Mouse (Mus musculus): ENCODE measurements around the gene Gas2.

Gas2 gene

DNA sequence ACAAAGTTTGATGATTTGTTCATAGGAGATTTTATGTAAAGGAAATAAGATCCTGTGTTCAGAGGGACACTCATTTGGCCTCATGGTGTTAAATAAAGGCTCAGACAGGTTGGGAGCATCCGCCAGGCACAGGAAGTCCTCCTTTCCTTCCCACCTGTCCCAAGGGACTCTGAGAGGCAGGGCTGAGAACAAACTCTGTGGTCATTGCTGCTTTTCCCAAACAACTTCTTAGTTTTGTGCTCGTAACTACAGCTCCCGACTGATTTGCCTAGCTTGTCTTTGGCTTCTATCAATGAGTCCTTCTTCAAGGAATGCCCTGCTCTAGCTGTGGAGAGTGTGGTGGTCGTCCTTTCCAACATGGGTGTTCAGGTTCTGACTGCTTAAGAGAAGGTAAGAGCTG lies 18.3 kb downstream of the Gas2 start:
- in situ Hi-C loops (cut with MboI, MseI) = no loop called here

DNA sequence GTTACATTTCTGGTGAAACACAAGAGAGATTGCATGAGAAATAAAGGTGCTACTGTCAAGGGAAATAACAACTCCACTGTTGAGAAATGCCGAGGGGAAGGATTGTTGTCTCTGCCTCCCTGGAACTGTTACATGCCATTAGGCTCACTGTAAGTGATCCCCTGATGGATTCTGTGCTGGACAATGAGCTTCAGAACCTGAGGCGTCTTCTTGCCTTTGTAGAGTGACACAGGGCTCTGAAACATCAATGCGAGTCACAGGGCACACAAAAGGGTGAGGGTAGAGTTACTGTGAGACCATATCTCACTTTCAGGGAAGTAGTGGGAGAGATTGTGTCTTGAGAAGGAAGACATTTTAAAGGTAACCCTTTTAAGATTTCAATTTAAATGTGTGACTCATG lies 23.5 kb downstream of the Gas2 start:
- in situ Hi-C loops (cut with MboI, MseI) = no loop called here

DNA sequence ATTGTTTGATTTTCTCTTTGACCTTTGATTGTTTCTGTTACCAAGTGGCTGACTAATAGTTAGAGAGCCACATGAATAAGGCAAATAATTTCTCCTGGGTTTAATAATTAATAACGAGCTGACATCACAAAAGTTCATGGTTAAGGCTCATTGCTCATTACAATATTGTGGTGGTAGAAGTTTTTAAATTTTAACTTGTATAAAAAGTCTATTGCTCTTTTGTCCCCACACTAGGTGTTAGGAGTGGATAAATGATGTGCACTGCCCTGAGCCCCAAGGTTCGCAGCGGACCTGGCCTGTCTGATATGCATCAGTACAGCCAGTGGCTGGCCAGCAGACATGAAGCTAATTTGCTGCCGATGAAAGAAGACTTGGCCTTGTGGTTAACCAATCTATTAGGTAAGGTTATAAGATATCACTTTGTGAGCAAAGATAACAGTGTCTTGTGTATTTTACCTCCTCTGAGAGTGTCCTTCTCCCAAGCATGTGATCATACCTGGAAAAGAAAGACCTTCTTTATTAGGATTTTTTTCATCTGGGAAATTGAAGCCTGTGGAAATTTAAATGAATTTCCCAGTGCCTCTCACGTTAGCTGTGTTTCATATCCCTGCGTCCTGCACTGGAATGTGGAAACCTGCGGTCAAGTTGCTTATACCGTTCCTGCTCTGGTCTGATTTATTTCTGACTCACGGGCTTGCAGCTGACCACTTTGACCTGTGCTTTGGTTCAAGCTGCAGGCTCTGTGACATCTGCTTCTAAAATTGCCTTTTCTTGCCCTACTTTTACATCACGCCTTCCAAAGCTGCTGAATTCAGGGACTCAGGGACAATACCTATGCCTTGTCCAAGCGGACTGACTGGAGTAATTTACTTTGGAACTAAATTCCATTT lies 26.1 kb downstream of the Gas2 start:
- in situ Hi-C loops (cut with MboI, MseI) = no loop called here

DNA sequence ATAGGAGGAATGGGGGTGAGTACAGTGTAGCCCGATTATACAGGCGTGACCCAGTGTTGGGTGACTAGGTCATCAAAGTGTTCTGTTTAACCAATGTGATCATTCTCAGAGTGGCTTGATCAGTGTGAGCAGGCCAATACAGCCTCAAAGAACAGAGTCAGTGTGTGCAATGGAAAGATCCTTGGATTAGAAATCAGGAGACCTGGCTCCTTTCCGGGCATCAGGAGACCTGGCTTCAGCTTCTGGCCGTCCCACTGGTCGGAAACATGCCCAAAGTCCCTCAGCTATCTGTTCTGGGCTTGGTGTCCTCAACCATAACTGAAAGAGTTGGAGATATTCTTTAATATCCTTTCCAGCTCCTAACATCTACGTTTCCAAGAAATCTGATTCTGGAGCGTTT lies 27.8 kb downstream of the Gas2 start:
- in situ Hi-C loops (cut with MboI, MseI) = no loop called here

DNA sequence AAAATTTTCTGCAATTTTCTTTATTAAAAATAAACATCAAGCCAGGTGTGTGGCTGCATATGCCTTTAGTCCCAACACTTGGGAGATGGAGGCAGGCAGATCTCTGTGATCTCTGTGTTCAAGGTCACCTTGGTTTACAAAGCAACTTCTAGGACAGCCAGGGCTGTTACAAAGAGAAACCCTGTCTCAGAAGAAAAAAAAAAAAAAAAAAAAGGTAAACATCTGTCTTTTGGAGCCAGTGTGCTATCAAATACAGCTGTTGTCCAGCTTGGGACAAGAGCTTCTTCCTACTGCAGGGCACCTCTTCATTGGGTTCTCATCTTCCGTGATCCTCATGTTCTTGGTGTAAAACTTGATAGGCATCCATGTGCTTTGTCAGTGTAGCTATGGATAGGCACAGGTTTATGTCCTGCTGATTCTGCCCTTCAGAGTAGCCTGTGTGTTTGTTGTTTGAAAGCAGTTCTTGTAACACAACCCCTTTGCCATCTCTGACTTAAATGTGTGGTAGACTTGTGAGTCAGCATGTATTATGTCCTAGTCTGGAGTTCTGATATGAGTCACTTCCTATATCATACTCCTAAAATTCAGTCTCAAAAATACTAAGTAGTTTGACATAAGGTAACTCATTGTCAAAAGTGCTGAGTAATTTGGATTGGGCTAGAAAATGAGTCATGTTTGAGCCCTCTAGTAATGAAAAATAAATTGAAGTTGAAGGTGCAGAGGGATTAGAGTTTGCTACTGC lies 30.6 kb downstream of the Gas2 start:
- in situ Hi-C loops (cut with MboI, MseI) = no loop called here

DNA sequence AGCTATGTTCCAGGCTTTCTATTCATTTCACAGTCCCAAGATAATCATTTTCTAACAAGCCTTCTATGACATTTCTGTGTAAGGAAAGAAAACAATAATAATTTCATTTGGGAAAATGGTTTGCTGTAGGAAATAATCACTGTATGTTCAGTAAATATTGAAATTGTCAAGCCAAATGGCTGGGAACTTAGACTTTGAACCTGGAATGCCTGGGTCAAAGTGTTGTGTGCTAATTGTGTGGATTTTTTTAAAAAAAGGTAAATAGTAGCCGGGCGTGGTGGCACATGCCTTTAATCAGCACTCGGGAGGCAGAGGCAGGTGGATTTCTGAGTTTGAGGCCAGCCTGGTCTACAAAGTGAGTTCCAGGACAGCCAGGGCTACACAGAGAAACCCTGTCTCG lies 31.2 kb downstream of the Gas2 start:
- in situ Hi-C loops (cut with MboI, MseI) = no loop called here

DNA sequence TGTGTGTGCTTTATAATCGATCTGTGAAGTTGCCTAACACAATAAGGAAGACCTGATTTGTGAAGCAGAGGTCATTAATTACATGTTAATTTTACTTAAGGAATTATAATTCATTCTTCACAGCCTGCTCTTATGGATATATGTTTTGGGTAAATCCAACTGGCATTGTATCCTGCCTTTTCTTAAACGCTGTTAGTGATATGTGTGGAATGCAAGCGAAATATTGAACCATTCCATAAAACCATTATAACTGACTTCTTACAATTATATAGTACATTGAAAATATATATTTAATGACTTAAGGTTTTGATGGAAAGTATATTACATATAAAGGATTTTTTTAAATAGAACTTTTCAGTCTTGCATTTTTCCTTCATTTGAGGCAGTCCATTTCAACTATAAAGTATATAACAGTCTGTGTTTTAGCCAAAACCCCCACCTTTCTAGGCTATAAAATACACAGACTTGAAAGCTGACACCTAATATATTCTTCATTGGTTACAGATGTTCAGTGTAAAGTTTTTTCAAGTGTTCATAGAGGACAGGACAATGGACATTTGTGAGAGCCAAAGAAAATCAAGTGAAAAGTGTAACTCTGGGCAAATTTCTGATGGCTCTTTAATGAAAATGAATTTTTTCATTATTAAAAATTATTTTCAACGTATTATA lies 32.5 kb downstream of the Gas2 start:
- in situ Hi-C loops (cut with MboI, MseI) = no loop called here

DNA sequence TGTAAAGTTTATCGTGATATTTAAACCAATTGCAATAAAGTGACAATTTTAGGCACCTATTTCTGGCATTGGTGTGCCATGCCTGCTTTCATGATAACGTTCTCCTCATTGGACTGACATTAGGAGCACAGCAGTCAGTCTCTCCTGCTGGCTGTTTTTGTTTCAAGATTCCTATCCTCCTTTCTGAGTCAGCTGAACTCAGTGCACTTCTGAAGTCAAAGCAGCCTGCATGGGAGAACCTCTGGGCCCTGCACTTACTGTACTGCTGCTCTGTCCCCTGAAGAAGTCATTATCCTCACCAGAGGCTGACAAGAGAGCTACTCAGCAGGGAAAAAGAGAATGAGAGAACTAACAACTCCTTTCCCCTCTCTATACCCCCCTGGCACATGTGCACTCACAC lies 33.1 kb downstream of the Gas2 start:
- in situ Hi-C loops (cut with MboI, MseI) = no loop called here

DNA sequence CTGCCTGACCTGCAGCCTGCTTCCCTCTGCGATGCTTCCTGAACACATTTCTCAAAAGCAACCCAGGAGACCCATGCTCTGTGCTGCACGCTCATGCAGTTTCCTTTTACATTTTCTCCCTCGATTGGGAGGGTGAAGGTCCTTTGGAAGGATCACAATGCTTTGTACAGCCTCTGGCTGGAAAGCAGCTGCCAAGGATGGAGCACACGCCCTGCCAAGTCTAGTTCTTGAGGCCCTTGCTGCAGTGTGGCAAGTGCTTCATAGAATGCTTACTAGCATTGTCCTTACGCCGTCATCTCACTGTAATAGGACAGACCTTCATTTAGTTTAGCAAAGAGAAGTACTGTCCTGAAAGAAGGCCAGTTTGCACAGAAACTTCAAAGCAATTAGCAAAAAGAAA lies 37.3 kb downstream of the Gas2 start:
- in situ Hi-C loops (cut with MboI, MseI) = no loop called here

DNA sequence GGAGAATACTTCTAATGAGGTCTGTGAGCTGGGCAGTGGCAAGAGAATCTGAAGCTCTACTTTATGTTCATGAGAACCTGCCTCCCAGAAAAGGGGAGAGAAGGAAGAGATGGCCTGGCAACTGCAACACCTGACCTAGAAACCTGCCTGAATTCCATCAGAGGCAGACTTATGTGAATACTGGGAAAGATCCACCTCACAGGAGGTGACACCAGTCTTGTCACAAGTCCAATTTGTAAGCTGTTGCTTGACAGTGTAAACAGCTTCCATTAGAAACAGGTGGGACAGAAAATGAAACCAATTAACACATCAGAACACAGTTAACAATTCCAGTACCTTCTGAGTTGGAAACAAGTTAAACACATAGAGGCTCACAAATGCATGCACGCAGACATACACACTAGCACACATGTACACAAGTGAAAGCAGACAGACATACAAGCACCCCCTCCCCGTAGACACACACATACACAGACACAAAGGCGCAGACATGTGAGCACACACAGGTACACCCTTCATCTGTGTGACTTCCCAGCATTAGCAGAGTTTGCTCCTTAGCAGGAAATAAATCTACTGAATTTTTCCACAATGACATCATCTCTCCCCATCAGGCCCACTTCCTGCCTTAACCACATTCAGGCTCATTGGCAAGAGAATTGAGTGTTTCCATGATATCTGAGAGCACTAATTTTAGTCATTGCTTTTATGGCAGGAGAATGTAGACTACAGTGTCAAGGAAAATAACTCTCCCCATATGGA lies 51.7 kb downstream of the Gas2 start:
- in situ Hi-C loops (cut with MboI, MseI) = no loop called here

DNA sequence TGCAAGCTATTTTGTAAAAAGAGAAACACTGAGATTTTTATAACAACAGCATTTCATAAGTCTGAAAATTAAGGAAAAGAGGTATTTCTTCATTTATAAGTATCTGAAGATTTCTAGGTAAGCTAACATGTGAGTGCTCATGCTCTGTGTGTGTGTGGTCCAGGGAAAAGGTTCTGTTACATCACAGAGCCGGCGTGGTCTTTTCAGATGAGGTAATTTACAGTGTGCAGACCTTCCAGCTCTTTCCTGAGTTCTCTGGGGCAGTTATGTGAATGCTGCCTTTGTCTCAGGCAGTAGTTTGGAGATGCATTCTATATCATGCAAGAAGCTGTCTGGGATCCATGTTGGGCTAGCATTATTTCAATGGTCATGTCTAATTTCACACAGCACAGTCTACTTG lies 52.3 kb downstream of the Gas2 start:
- in situ Hi-C loops (cut with MboI, MseI) = no loop called here

DNA sequence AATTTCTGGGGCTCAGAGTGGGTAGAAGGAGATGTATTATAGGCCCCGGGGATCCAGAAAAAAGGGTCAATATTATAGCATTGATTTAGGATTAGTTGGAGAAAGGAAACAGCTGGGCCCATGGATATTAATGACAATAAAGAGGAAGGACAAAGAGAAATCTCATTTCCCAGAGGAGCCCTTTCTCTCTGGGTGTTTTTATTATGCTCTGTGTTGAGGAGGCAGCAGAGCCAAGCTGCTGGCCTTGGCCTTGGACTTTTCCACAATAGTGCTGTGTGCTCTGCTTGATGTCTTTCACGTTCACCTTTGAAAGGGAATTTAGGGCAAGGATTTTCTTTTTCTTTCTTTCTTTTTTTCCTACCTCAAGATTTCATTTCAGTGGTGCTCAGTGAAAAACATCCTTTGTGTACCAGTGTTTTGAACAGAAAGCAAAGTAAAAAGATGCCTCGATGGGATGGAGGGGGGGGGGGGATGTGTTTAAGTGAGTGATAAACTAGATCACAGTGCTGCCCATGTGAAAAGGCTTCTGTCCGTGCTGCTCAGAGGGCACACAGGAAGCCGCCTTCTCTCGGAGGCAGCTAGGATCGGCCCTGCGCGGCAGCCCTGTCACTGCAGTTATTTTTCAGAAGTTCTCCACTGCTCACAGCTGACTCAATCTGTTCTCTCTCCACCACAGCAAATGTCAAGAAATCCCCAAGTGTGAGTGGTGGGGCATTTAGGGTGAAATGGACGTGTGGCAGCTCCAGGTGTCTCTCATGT lies 67.1 kb downstream of the Gas2 start:
- in situ Hi-C loops (cut with MboI, MseI) = no loop called here

DNA sequence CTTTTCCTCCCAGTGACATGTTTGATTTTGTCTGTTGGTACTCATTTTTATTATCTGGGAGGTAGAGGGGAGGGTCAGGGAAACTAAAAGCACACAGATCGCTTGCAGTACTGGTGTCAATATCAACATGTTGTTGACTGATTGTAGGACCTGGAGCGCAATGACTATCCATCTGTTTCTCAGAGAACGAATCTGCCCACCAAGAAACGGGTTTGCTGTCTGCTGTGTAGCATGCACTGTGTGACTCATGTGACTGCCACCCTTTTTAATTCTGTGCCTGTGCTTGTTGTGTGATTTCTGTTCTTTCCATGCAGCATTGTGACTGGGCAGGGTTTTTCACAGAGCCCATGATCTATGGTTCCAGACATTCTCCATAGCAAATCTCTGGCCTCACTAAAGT lies 69.4 kb downstream of the Gas2 start:
- in situ Hi-C loops (cut with MboI, MseI) = no loop called here

DNA sequence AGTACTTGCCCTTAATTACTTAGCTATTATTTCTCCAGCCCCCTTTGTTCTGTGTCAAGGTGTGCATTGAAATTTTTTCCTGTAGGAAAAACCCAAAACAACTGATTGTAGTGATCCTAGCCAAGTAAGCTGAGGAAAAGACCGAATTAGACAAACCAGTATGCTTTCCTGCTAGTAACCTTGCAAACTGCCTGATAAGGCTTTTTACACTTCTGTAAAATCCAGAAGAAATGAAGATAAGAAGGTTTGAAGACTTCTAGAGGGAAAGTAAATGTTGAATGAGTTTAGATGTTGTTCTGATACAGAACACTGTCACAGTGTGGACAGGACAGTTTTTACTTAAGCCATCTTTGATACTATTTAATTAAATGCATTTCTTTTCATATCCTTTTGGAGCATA lies 75.5 kb downstream of the Gas2 start:
- in situ Hi-C loops (cut with MboI, MseI) = no loop called here

DNA sequence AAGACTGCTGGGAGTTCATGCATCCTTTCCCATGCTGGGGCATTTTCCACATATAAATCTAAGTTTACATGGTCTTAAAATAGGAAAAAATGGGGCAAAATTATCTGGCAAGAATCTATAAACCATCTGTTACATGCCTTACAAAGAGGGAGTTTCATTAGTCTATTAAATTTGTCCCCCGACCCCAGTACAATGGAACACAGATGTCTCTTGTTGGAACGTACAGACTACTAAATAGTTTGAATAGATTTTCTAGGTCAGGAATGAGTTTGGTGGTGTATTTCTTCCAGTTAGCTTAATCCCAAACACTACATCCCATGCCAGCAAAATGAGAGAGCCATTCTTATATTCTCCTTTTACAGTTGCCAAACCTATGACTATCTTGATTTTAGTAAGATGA lies 78.6 kb downstream of the Gas2 start:
- in situ Hi-C loops (cut with MboI, MseI) = no loop called here

DNA sequence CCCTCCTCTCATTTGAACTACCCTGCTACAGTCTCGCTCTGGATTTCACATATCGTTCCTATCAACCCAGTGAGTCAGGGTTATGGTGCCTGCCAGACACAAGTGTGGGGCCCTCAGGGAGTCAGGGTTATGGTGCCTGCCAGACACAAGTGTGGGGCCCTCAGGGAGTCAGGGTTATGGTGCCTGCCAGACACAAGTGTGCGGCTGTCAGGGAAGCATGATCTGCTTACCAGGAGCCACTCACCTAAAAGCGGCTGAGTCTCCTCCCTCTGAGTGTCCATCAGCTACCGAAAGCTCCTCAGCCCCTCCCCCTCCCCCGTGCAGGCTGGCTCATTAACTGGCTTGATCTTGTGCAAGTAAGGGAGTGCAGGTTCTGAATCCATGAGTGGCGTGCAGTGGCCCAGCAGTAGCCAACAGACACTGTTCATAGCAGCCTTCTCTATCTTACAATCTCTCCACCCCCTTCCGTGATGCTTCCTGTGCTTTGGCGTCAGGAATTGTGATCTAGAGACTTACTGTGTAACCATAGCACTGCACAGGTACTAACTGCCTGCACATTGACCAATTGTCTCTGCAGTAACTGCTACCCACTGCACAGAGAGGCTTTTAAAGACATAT lies 93.7 kb downstream of the Gas2 start:
- in situ Hi-C loops (cut with MboI, MseI) = no loop called here

DNA sequence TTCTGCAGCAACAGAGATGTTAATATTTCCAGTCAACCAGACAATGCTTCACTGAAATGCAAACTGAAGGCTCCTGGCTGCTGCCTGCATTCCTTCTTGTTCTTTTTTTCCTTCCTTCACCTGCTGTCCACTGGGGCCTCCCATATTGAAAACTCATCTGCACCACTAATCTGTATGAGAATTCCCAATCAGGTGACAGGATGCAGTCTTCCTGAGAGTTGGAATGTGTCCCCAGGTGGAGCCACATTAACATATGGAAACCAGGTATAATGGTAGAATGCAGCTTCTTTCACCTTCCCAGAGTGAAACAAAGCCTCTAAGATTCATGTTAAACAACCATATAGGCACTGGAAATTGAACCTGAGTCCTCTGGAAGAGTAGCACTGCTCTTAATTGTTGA lies 96.0 kb downstream of the Gas2 start:
- in situ Hi-C loops (cut with MboI, MseI) = no loop called here

DNA sequence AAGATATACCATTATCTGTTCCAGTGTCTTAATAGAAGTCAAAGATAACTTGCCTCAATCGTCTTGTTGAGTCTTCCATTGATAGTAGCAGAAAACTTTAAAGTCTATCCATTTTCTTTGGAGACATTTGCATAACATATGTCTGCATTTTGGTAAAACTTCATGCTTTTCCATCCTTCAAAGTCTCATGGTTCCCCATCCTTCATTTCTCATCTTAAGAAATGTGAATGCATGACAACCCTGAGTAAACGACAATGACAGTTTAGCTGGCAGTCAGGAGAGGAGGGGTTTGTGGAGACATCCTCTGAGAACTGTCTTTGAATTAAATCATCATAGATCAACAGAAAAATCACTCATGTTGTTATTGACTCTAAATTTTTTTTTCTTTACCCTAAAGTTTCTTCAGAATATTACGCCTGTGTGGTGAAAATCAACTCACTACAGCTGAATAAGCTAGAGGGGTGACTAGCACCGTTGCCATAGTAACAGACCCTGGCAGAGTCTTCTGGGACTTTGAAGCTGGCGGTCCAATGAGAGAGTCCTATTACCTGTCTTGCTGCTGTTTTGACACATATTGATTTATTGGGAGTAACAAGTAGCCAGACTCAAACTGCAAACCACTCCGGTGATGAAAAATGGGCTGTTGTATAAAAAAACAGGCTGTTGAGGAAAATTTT lies 99.0 kb downstream of the Gas2 start:
- in situ Hi-C loops (cut with MboI, MseI) = no loop called here

DNA sequence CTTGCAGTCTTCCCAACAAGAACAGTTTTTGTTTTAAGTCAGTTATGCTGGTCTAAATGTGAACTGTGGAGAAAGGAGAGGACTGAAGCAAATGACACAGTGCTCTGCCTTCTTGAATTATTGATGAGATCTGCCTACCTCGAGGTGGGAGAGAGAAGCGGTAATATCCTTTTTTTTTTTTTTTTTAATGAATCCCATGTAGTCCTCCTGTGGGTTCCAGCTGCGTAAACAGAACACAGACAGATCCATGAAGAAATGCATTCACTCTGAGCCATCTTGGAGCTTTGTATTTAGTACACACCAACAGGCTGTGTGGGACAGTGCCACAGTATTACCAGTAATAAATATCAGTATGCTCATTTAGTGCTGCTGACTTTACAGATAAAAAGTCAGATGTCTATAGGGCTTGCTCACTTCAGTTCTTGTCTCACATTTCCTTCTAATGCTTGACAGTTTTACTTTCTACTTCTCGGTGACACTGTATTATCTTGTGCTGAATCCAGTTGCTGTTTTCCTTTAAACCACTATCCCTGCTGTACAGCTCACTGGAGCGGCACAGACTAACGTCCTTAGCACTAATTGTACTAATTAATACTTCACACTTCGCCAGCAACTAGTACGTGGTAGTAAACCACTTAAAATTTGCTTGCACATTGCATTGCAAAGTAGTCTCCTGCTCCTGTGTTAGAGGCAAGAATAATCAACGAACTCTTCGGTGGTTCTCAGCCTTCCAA lies 100.6 kb downstream of the Gas2 start:
- in situ Hi-C loops (cut with MboI, MseI) = no loop called here

Data from T-helper 1 cell (primary cell).